Mouse (Mus musculus): ENCODE data around the gene Ptprs. TPM values are rescaled to one million over a fixed set of nuclear protein-coding genes. Genes with fewer than 3 reads are reported as not detected.

Gene Ptprs
- polyA plus RNA-seq, 1 experiment from 2014 or later: 111 TPM

- H3K27me3 ChIP-seq (ENCODE audit: control insufficient read depth, insufficient read depth, low read length): no peaks in the 10 kb centered on the region
- H3K4me1 ChIP-seq (ENCODE audit: control insufficient read depth, insufficient read depth, low read length): 0 out of 2 replicates have a peak, but pooled peaks cover 6% of the 10 kb centered on the region
- WGBS: 93% methylated on average over 9 of the region's 9 CpGs
- H3K9me3 ChIP-seq (ENCODE audit: control insufficient read depth, low read depth, low read length): no peaks in the 10 kb centered on the region
- no peak overlapping the region for H3K4me3 ChIP-seq (ENCODE audit: low read depth, low read length)
- H3K9ac ChIP-seq (replicated peaks; ENCODE audit: low read depth, low read length): no peak overlapping the region
- no peak overlapping the region for H3K4me2 ChIP-seq (replicated peaks; ENCODE audit: low read depth, low read length)
- ATAC-seq (ENCODE audit: insufficient number of reproducible peaks, insufficient read depth, low FRiP score, low read depth): no peak
- no peaks in the 10 kb centered on the region for H3K36me3 ChIP-seq (ENCODE audit: control insufficient read depth, insufficient read depth, low read length)
- H3K27ac ChIP-seq (ENCODE audit: low read length): no peak overlapping the region
Observed at GRCm38 (mm10) chr17:56485926-56486325, 9.6 kb upstream of the Ptprs start.

DNA sequence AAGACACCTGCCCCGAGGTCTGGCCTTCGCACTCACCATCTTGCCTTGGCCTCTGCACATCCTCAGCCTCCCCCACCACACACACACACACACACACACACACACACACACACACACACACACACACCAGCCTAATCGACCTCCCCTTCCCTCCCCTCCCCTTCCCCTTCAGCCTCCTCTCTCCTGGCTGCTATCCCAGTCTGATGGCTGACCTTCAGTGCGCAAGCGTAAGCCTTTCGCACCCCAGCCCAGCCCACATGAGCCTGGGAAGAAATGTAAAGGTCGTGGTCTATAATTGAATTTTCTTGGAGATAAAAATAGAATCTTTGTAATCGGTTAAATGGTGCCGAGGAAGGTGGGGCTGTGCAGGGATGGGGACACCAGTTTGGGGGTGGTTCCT is 8.8 kb upstream of the Ptprs start:
- no peak for ATAC-seq (ENCODE audit: insufficient number of reproducible peaks, insufficient read depth, low FRiP score, low read depth)
- H3K4me1 ChIP-seq (ENCODE audit: control insufficient read depth, insufficient read depth, low read length): 0 out of 2 replicates have a peak, but pooled peaks cover 6% of the 10 kb centered on the region
- no peak overlapping the region for H3K9ac ChIP-seq (replicated peaks; ENCODE audit: low read depth, low read length)
- no peak overlapping the region for H3K27ac ChIP-seq (ENCODE audit: low read length)
- no peak overlapping the region for H3K4me3 ChIP-seq (ENCODE audit: low read depth, low read length)
- no peaks in the 10 kb centered on the region for H3K27me3 ChIP-seq (ENCODE audit: control insufficient read depth, insufficient read depth, low read length)
- no peaks in the 10 kb centered on the region for H3K9me3 ChIP-seq (ENCODE audit: control insufficient read depth, low read depth, low read length)
- 52% methylated on average over 9 of the region's 9 CpGs for WGBS
- no peak overlapping the region for H3K4me2 ChIP-seq (replicated peaks; ENCODE audit: low read depth, low read length)
- no peaks in the 10 kb centered on the region for H3K36me3 ChIP-seq (ENCODE audit: control insufficient read depth, insufficient read depth, low read length)

DNA sequence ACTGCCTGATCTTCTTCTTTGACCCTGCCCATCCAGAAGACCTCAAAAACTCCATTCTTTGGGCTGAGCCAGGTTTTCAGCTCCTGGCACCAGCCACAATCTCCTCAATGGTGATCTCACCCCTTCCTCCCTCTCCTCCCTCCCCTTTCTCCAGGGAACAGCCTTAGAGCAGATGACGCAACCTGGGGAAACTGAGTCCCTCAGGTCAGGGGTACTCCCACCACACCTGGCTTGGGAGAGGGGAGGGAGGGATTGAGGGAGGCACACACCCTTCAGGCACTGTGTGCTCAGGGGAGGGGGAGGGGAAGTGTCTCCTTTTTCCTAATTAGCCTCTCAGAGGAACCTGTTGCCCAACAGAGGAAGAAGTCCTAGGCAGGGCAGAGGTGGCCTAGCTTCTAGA is 6.4 kb upstream of the Ptprs start:
- H3K27ac ChIP-seq (ENCODE audit: low read length): no peak overlapping the region
- no peak for ATAC-seq (ENCODE audit: insufficient number of reproducible peaks, insufficient read depth, low FRiP score, low read depth)
- H3K9me3 ChIP-seq (ENCODE audit: control insufficient read depth, low read depth, low read length): no peaks in the 10 kb centered on the region
- no peaks in the 10 kb centered on the region for H3K27me3 ChIP-seq (ENCODE audit: control insufficient read depth, insufficient read depth, low read length)
- no peaks in the 10 kb centered on the region for H3K36me3 ChIP-seq (ENCODE audit: control insufficient read depth, insufficient read depth, low read length)
- no peak overlapping the region for H3K9ac ChIP-seq (replicated peaks; ENCODE audit: low read depth, low read length)
- no peak overlapping the region for H3K4me2 ChIP-seq (replicated peaks; ENCODE audit: low read depth, low read length)
- no peak overlapping the region for H3K4me3 ChIP-seq (ENCODE audit: low read depth, low read length)
- WGBS: 100% methylated on average over 1 of the region's 1 CpGs
- 0 out of 2 replicates have a peak, but pooled peaks cover 5% of the 10 kb centered on the region for H3K4me1 ChIP-seq (ENCODE audit: control insufficient read depth, insufficient read depth, low read length)

DNA sequence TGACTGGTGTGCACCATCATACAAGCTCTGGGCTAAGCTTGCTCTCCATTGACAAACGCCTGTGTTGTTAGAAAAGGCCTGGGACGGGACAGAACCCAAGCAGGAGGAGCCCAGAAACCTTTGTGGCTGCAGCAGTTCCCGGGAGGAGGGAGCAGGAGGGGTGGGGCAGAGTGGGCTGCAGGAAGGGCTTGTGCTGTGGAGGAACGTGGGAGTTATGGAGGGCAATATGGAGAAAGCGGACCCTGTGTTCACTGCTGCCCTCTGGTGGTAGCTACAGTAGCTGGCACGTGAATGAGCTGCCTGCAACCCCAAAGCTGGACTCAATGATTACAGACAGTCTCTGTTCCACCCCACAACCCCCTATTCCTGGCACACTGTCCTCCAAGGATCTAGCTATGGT is 3.1 kb upstream of the Ptprs start:
- H3K4me2 ChIP-seq (replicated peaks; ENCODE audit: low read depth, low read length): no peak overlapping the region
- no peaks in the 10 kb centered on the region for H3K9me3 ChIP-seq (ENCODE audit: control insufficient read depth, low read depth, low read length)
- 10% methylated on average over 6 of the region's 6 CpGs for WGBS
- no peak overlapping the region for H3K27ac ChIP-seq (ENCODE audit: low read length)
- H3K9ac ChIP-seq (replicated peaks; ENCODE audit: low read depth, low read length): no peak overlapping the region
- no peaks in the 10 kb centered on the region for H3K36me3 ChIP-seq (ENCODE audit: control insufficient read depth, insufficient read depth, low read length)
- no peak overlapping the region for H3K4me3 ChIP-seq (ENCODE audit: low read depth, low read length)
- peaks cover 3% of the 10 kb centered on the region; the same call in 1 of the 2 replicates for H3K27me3 ChIP-seq (ENCODE audit: control insufficient read depth, insufficient read depth, low read length)
- ATAC-seq (ENCODE audit: insufficient number of reproducible peaks, insufficient read depth, low FRiP score, low read depth): no peak
- H3K4me1 ChIP-seq (ENCODE audit: control insufficient read depth, insufficient read depth, low read length): peaks cover 15% of the 10 kb centered on the region

DNA sequence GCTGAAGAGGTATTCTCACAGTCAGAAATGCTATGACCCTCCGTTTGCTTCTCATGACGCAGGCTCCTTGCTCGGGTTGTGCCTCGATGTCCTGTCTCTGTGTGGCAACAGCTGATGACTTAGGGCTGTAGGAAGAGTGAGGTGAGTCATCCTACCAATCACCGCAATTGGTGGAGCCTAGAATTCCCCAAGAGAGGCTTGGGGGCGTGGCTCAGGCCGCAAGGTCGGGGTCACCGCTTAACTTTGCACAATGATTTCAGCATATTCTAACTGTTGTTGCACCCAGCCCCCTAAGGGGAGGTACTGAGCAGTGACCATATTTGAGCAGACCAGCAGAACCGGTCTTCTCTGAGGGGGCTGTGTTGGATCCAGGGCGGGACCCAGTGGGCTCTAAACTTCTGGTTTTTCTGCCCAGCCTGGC is 1.9 kb upstream of the Ptprs start:
- Histone ChIP-seq H3K27ac (ENCODE audit: low read length) (no peak overlapping the region), H3K36me3 (ENCODE audit: control insufficient read depth, insufficient read depth, low read length) (no peaks in the 10 kb centered on the region), H3K4me2 (replicated peaks; ENCODE audit: low read depth, low read length) (no peak overlapping the region), H3K9ac (replicated peaks; ENCODE audit: low read depth, low read length) (no peak overlapping the region), H3K9me3 (ENCODE audit: control insufficient read depth, low read depth, low read length) (no peaks in the 10 kb centered on the region), H3K27me3 (ENCODE audit: control insufficient read depth, insufficient read depth, low read length) (peaks cover 7% of the 10 kb centered on the region; the same call in 1 of the 2 replicates), H3K4me1 (ENCODE audit: control insufficient read depth, insufficient read depth, low read length) (peaks cover 27% of the 10 kb centered on the region), H3K4me3 (ENCODE audit: low read depth, low read length) (no peak overlapping the region)
- 56% methylated on average over 11 of the region's 11 CpGs for WGBS
- no peak for ATAC-seq (ENCODE audit: insufficient number of reproducible peaks, insufficient read depth, low FRiP score, low read depth)

DNA sequence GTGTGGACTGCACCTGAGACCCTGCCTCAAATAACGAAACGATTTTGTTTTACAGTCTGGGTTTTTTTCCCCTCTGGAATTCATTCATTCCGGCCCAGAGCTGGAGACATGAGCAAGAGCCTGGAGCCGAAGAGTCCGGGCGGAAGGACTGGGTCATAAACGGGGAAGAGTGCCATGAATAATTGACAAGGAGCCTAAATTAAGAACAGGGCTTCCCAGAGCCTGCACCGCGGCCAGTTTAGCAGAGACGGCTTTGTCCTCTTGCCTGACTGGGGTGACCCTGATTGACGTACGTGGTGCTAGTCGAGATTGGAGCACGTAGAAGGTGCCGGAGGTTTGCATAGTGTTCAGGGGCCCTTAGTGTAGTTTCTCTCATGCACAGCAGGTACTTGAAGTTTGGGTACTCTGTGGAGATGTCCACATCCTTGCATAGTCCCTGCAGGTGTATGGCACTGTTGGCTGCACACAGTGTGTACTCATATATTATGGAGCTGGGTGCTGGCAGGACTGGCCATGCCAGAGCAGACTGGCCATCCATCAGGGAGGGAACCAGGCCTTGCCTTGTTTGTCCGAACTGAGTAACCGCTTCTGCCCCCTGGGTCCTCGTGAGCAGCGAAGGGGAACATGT is 1.0 kb upstream of the Ptprs start:
- H3K9me3 ChIP-seq (ENCODE audit: control insufficient read depth, low read depth, low read length): no peaks in the 10 kb centered on the region
- H3K4me1 ChIP-seq (ENCODE audit: control insufficient read depth, insufficient read depth, low read length): peaks cover 34% of the 10 kb centered on the region
- H3K4me2 ChIP-seq (replicated peaks; ENCODE audit: low read depth, low read length): no peak overlapping the region
- H3K27me3 ChIP-seq (ENCODE audit: control insufficient read depth, insufficient read depth, low read length): peaks cover 7% of the 10 kb centered on the region; the same call in 1 of the 2 replicates
- H3K36me3 ChIP-seq (ENCODE audit: control insufficient read depth, insufficient read depth, low read length): no peaks in the 10 kb centered on the region
- WGBS: 92% methylated on average over 19 of the region's 19 CpGs
- no peak overlapping the region for H3K27ac ChIP-seq (ENCODE audit: low read length)
- H3K9ac ChIP-seq (replicated peaks; ENCODE audit: low read depth, low read length): no peak overlapping the region
- no peak overlapping the region for H3K4me3 ChIP-seq (ENCODE audit: low read depth, low read length)
- no peak for ATAC-seq (ENCODE audit: insufficient number of reproducible peaks, insufficient read depth, low FRiP score, low read depth)

DNA sequence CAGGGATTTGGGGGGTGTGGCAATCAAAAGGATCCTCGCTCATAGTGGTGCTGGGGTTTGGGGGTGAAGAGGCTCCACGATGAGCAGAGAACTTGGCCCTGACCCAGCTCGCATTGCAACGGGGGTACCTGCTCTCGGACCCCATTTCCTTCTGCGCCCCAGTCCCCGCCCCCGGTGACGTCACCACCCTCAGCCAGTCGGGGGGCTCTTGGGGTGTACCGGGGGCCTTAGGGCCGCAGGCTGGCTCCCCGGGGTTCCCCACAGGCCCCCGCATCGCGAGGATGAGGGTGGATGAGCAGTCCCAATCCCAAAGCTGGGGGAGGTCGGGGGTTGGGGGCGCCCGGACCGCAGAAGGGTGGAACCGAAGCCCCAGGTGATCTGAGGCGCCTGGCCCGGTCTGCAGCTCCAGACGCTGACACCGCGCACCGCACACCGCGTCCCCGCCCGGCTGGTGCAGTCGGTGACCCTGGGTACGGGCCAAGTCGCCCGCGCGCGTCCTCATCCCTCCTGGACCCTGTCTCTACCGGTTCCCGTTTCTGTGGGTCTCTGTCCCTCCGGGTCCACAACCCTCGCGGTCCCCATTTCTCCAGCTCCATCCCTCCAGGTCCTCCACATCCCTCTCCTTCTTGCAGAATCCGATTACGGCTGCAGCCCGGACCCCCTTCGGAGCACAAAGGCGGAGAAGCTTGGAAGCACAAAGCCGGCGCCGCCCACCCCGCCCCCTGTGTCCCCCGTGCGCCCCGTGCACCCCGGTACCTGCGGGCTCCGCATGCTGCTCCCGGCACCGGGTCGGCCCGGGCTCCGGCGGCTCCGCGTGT is 490 bp downstream of the Ptprs start:
- WGBS: under 1% methylated on average over 66 of the region's 66 CpGs
- H3K4me3 ChIP-seq (ENCODE audit: low read depth, low read length): peak overlapping the region; percentile 79
- peak overlapping the region; percentile 99 for H3K4me2 ChIP-seq (replicated peaks; ENCODE audit: low read depth, low read length)
- H3K4me1 ChIP-seq (ENCODE audit: control insufficient read depth, insufficient read depth, low read length): peaks cover 41% of the 10 kb centered on the region
- H3K36me3 ChIP-seq (ENCODE audit: control insufficient read depth, insufficient read depth, low read length): no peaks in the 10 kb centered on the region
- peak overlapping the region; percentile 80 for H3K9ac ChIP-seq (replicated peaks; ENCODE audit: low read depth, low read length)
- ATAC-seq (ENCODE audit: insufficient number of reproducible peaks, insufficient read depth, low FRiP score, low read depth): peak; percentile 26
- H3K27ac ChIP-seq (ENCODE audit: low read length): peak overlapping the region; percentile 73; the same call in 1 of the 2 replicates
- H3K9me3 ChIP-seq (ENCODE audit: control insufficient read depth, low read depth, low read length): no peaks in the 10 kb centered on the region
- peaks cover 7% of the 10 kb centered on the region; the same call in 1 of the 2 replicates for H3K27me3 ChIP-seq (ENCODE audit: control insufficient read depth, insufficient read depth, low read length)

DNA sequence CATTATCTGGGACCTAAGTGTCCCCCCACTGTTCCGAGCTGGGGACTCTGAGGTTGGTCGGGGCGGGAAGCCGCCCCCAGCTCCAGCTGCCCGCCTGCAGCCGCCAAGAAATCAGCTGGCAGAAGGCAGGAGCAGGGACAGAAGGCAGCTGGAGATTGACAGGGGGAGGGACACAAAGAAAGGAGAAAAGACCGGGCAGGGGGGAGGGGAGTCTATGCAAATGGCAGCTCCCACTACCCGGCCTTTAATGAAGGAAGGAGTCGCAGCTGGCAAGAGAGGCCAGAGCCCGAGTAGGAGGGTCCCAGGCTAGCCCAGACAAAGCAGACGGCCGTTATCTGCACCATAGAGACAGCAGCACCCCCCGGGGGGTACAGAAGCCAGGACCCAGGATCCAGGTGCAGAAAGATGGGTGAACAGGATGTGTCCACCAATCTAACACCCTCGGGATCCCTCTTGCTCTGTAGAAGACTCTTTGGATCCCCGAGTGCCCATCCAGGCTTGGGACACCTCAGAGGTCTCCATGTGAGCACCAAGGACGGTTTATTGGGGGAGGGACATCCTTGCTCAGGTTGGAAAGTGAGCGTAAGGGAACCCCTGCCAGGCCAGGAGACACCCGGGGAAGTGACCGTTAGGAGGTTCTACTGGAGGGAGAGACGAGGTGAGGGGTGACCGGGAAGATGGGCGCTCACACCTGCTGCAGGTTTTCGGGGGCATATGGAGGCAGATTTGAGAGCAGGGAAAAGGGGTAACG is 1.3 kb downstream of the Ptprs start:
- no peak for ATAC-seq (ENCODE audit: insufficient number of reproducible peaks, insufficient read depth, low FRiP score, low read depth)
- H3K36me3 ChIP-seq (ENCODE audit: control insufficient read depth, insufficient read depth, low read length): no peaks in the 10 kb centered on the region

More for the DNA sequence above, 1.3 kb downstream of the Ptprs start:
- peaks cover 49% of the 10 kb centered on the region for H3K4me1 ChIP-seq (ENCODE audit: control insufficient read depth, insufficient read depth, low read length)
- under 1% methylated on average over 24 of the region's 24 CpGs for WGBS
- H3K4me2 ChIP-seq (replicated peaks; ENCODE audit: low read depth, low read length): peak overlapping the region; percentile 99
- H3K27ac ChIP-seq (ENCODE audit: low read length): no peak overlapping the region
- peak overlapping the region; percentile 80 for H3K9ac ChIP-seq (replicated peaks; ENCODE audit: low read depth, low read length)
- H3K4me3 ChIP-seq (ENCODE audit: low read depth, low read length): peak overlapping the region; percentile 79
- peaks cover 7% of the 10 kb centered on the region; the same call in 1 of the 2 replicates for H3K27me3 ChIP-seq (ENCODE audit: control insufficient read depth, insufficient read depth, low read length)
- H3K9me3 ChIP-seq (ENCODE audit: control insufficient read depth, low read depth, low read length): no peaks in the 10 kb centered on the region
